Mouse (Mus musculus): Measurements from ENCODE around the gene Spice1. TPM values are rescaled to one million over a fixed set of nuclear protein-coding genes. Genes with fewer than 3 reads are reported as not detected.

Gene Spice1
- polyA plus RNA-seq, 1 experiment from 2014 or later, result 30.1 TPM

- WGBS, result 76% methylated on average over 4 of the region's 4 CpGs
- H3K27ac ChIP-seq (ENCODE audit: low read depth, low read length), result no peak overlapping the region
- ATAC-seq (ENCODE audit: low FRiP score) (no peak), DNase-seq (ENCODE audit: low spot score) (no peak)
- H3K36me3 ChIP-seq (ENCODE audit: control insufficient read depth, insufficient read depth, low read length), result no peaks in the 10 kb centered on the region
- no peak overlapping the region for H3K4me3 ChIP-seq (ENCODE audit: low read depth, low read length)
- no peak overlapping the region for H3K9ac ChIP-seq (ENCODE audit: low read depth, low read length)
- no peaks in the 10 kb centered on the region for H3K27me3 ChIP-seq (ENCODE audit: control insufficient read depth, insufficient read depth, low read length)
- no peaks in the 10 kb centered on the region for H3K4me1 ChIP-seq (replicated peaks; ENCODE audit: control insufficient read depth, insufficient read depth, low read length)
- no peak overlapping the region for H3K4me2 ChIP-seq (replicated peaks; ENCODE audit: low read depth, low read length)
- H3K9me3 ChIP-seq (ENCODE audit: control insufficient read depth, low read length), result no peaks in the 10 kb centered on the region
These were observed 10.8 kb downstream of the Spice1 start for GRCm38 (mm10) chr16:44357571-44358268.

- no peak overlapping the region for H3K9ac ChIP-seq (ENCODE audit: low read depth, low read length)
- DNase-seq (ENCODE audit: low spot score) (peak; percentile 43), ATAC-seq (ENCODE audit: low FRiP score) (no peak)
- WGBS, result 89% methylated on average over 10 of the region's 10 CpGs
- no peak overlapping the region for H3K27ac ChIP-seq (ENCODE audit: low read depth, low read length)
- H3K9me3 ChIP-seq (ENCODE audit: control insufficient read depth, low read length), result no peaks in the 10 kb centered on the region
- H3K4me2 ChIP-seq (replicated peaks; ENCODE audit: low read depth, low read length), result no peak overlapping the region
- H3K4me3 ChIP-seq (ENCODE audit: low read depth, low read length), result no peak overlapping the region
- H3K36me3 ChIP-seq (ENCODE audit: control insufficient read depth, insufficient read depth, low read length), result no peaks in the 10 kb centered on the region
- H3K4me1 ChIP-seq (replicated peaks; ENCODE audit: control insufficient read depth, insufficient read depth, low read length), result no peaks in the 10 kb centered on the region
- no peaks in the 10 kb centered on the region for H3K27me3 ChIP-seq (ENCODE audit: control insufficient read depth, insufficient read depth, low read length)
These were observed 15.3 kb downstream of the Spice1 start for GRCm38 (mm10) chr16:44361921-44362890.

GRCm38 (mm10) chr16:44365522-44365921 lies 18.6 kb downstream of the Spice1 start:
- no peaks in the 10 kb centered on the region for H3K4me1 ChIP-seq (replicated peaks; ENCODE audit: control insufficient read depth, insufficient read depth, low read length)
- H3K9me3 ChIP-seq (ENCODE audit: control insufficient read depth, low read length), result no peaks in the 10 kb centered on the region
- H3K27ac ChIP-seq (ENCODE audit: low read depth, low read length), result no peak overlapping the region
- 96% methylated on average over 7 of the region's 7 CpGs for WGBS
- no peak overlapping the region for H3K4me3 ChIP-seq (ENCODE audit: low read depth, low read length)
- H3K36me3 ChIP-seq (ENCODE audit: control insufficient read depth, insufficient read depth, low read length), result peaks cover 2% of the 10 kb centered on the region; the same call in 1 of the 2 replicates
- no peak overlapping the region for H3K4me2 ChIP-seq (replicated peaks; ENCODE audit: low read depth, low read length)
- H3K27me3 ChIP-seq (ENCODE audit: control insufficient read depth, insufficient read depth, low read length), result no peaks in the 10 kb centered on the region
- H3K9ac ChIP-seq (ENCODE audit: low read depth, low read length), result no peak overlapping the region
- no peak for ATAC-seq (ENCODE audit: low FRiP score)
- DNase-seq (ENCODE audit: low spot score), result no peak

- ATAC-seq (ENCODE audit: low FRiP score) (no peak), DNase-seq (ENCODE audit: low spot score) (no peak)
- WGBS, result 91% methylated on average over 4 of the region's 4 CpGs
- Histone ChIP-seq H3K4me3 (ENCODE audit: low read depth, low read length) (no peak overlapping the region), H3K9ac (ENCODE audit: low read depth, low read length) (no peak overlapping the region), H3K4me2 (replicated peaks; ENCODE audit: low read depth, low read length) (no peak overlapping the region), H3K27ac (ENCODE audit: low read depth, low read length) (no peak overlapping the region), H3K27me3 (ENCODE audit: control insufficient read depth, insufficient read depth, low read length) (no peaks in the 10 kb centered on the region), H3K9me3 (ENCODE audit: control insufficient read depth, low read length) (no peaks in the 10 kb centered on the region), H3K36me3 (ENCODE audit: control insufficient read depth, insufficient read depth, low read length) (0 out of 2 replicates have a peak, but pooled peaks cover 2% of the 10 kb centered on the region), H3K4me1 (replicated peaks; ENCODE audit: control insufficient read depth, insufficient read depth, low read length) (no peaks in the 10 kb centered on the region)
These were observed 28.5 kb downstream of the Spice1 start for GRCm38 (mm10) chr16:44375459-44375858.

GRCm38 (mm10) chr16:44380006-44380405 lies 33.1 kb downstream of the Spice1 start:
- Histone ChIP-seq H3K4me3 (ENCODE audit: low read depth, low read length) (no peak overlapping the region), H3K27me3 (ENCODE audit: control insufficient read depth, insufficient read depth, low read length) (no peaks in the 10 kb centered on the region), H3K9me3 (ENCODE audit: control insufficient read depth, low read length) (no peaks in the 10 kb centered on the region), H3K4me2 (replicated peaks; ENCODE audit: low read depth, low read length) (no peak overlapping the region), H3K36me3 (ENCODE audit: control insufficient read depth, insufficient read depth, low read length) (0 out of 2 replicates have a peak, but pooled peaks cover 2% of the 10 kb centered on the region), H3K4me1 (replicated peaks; ENCODE audit: control insufficient read depth, insufficient read depth, low read length) (no peaks in the 10 kb centered on the region), H3K27ac (ENCODE audit: low read depth, low read length) (no peak overlapping the region), H3K9ac (ENCODE audit: low read depth, low read length) (no peak overlapping the region)
- 79% methylated on average over 4 of the region's 4 CpGs for WGBS
- ATAC-seq (ENCODE audit: low FRiP score) (no peak), DNase-seq (ENCODE audit: low spot score) (no peak)

- DNase-seq (ENCODE audit: low spot score) (peak; percentile 21), ATAC-seq (ENCODE audit: low FRiP score) (peak; percentile 45; the same call in 1 of the 2 replicates)
- no peaks in the 10 kb centered on the region for H3K9me3 ChIP-seq (ENCODE audit: control insufficient read depth, low read length)
- 0 out of 2 replicates have a peak, but pooled peaks cover 2% of the 10 kb centered on the region for H3K36me3 ChIP-seq (ENCODE audit: control insufficient read depth, insufficient read depth, low read length)
- no peak overlapping the region for H3K9ac ChIP-seq (ENCODE audit: low read depth, low read length)
- no peak overlapping the region for H3K27ac ChIP-seq (ENCODE audit: low read depth, low read length)
- H3K27me3 ChIP-seq (ENCODE audit: control insufficient read depth, insufficient read depth, low read length), result no peaks in the 10 kb centered on the region
- no peak overlapping the region for H3K4me3 ChIP-seq (ENCODE audit: low read depth, low read length)
- no peak overlapping the region for H3K4me2 ChIP-seq (replicated peaks; ENCODE audit: low read depth, low read length)
- 11% methylated on average over 5 of the region's 5 CpGs for WGBS
- no peaks in the 10 kb centered on the region for H3K4me1 ChIP-seq (replicated peaks; ENCODE audit: control insufficient read depth, insufficient read depth, low read length)
These were observed 34.7 kb downstream of the Spice1 start for GRCm38 (mm10) chr16:44381578-44381977.

GRCm38 (mm10) chr16:44383549-44383948 lies 36.6 kb downstream of the Spice1 start:
- Histone ChIP-seq H3K4me2 (replicated peaks; ENCODE audit: low read depth, low read length) (no peak overlapping the region), H3K4me1 (replicated peaks; ENCODE audit: control insufficient read depth, insufficient read depth, low read length) (no peaks in the 10 kb centered on the region), H3K27ac (ENCODE audit: low read depth, low read length) (no peak overlapping the region), H3K4me3 (ENCODE audit: low read depth, low read length) (no peak overlapping the region), H3K36me3 (ENCODE audit: control insufficient read depth, insufficient read depth, low read length) (no peaks in the 10 kb centered on the region), H3K9me3 (ENCODE audit: control insufficient read depth, low read length) (no peaks in the 10 kb centered on the region), H3K9ac (ENCODE audit: low read depth, low read length) (no peak overlapping the region), H3K27me3 (ENCODE audit: control insufficient read depth, insufficient read depth, low read length) (no peaks in the 10 kb centered on the region)
- no peak for DNase-seq (ENCODE audit: low spot score)
- 12% methylated on average over 2 of the region's 2 CpGs for WGBS
- no peak for ATAC-seq (ENCODE audit: low FRiP score)

- Histone ChIP-seq H3K27ac (ENCODE audit: low read depth, low read length) (no peak overlapping the region), H3K4me3 (ENCODE audit: low read depth, low read length) (no peak overlapping the region), H3K4me1 (replicated peaks; ENCODE audit: control insufficient read depth, insufficient read depth, low read length) (no peaks in the 10 kb centered on the region), H3K27me3 (ENCODE audit: control insufficient read depth, insufficient read depth, low read length) (no peaks in the 10 kb centered on the region), H3K4me2 (replicated peaks; ENCODE audit: low read depth, low read length) (no peak overlapping the region), H3K9me3 (ENCODE audit: control insufficient read depth, low read length) (no peaks in the 10 kb centered on the region), H3K36me3 (ENCODE audit: control insufficient read depth, insufficient read depth, low read length) (no peaks in the 10 kb centered on the region), H3K9ac (ENCODE audit: low read depth, low read length) (no peak overlapping the region)
- ATAC-seq (ENCODE audit: low FRiP score) (no peak), DNase-seq (ENCODE audit: low spot score) (no peak)
- 88% methylated on average over 1 of the region's 1 CpGs for WGBS
These were observed 37.3 kb downstream of the Spice1 start for GRCm38 (mm10) chr16:44384251-44384650.
